Mouse (Mus musculus) spleen, postnatal 14 days (tissue): ENCODE data around the gene Cdc42bpb.

Experiments used
- DNase-seq, 2 experiments: peaks; one replicate each; pipeline ENCODE4 v3.0.0; 2021 to 2022; ENCODE audit warnings: low spot score in 2 of 2

The Cdc42bpb gene

DNA sequence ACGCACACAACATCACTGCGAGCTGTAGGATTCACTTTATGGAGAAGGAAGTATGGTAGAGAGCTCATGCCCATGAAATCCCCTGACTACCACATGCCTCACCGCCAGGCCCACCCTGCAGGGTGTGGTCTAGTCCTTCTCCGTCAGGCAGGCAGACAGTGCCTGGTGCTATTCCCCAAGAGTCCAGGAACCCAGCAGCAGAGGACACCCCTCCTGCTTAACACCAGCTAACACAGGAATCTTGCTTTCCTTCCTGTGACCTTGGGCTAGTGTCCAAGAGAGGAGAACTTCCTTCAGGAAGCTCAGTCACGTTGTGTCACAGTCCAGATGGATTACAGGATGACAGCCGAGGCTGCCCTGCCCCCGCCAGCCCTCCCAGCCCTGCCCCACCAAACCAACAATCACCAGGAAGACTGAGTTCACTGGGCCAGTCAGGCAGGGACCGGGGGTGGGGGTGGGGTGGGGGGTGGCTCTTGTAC lies 9.2 kb upstream of the Cdc42bpb start:
- no peak for DNase-seq

DNA sequence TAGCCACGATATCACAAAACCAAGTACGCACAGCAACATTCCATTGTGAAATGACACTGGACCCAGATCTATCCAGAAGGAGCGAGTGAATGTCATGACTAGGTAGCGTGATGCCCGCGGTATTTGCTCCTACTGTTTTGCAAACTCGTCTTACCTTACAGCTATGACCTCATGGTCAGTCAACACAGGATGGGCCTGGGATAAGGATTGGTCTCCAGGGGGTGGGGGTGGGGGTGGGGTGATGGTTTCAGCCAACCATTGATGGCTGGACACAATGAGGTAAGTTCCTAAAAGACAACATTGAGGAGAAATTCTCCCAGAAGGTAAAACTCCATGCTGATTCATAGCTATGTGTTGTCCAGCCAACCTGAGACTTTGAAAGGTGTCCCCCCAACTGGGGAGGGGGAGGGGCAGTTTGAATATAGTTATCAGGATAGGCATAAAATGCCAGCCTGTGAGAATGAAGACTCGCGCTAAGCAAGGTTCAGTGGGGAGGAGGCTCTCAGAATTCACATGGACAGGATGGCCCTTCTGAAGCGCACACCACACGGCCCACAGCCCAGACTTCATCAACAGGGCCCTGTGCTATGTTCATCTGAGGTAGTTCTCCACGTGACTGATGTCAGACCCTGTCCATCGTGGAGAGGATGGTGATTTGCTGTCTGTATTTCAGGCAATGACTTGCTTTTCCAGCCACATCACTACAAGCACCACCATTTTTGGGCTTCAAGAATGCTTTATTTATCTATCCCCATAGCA lies 8.5 kb upstream of the Cdc42bpb start:
- DNase-seq = no peak

DNA sequence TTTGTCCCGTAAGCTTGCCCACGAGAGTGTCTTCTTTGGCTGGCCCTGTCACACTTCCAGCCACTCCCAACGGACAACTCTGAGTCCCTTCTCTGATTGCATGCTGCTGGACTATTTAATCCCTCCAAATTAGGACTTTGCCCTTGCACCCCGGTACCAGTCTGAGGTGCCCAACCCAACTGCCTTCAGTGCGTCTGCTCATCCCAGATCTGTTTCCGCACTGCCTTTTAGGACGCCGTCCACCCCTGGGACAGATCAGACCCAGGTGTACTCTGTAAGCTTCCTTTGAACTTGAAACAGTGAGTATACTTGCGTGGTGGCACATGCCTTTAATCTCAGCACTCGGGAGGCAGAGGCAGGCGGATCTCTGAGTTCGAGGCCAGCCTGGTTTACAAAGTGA lies 1.3 kb upstream of the Cdc42bpb start:
- no peak for DNase-seq

DNA sequence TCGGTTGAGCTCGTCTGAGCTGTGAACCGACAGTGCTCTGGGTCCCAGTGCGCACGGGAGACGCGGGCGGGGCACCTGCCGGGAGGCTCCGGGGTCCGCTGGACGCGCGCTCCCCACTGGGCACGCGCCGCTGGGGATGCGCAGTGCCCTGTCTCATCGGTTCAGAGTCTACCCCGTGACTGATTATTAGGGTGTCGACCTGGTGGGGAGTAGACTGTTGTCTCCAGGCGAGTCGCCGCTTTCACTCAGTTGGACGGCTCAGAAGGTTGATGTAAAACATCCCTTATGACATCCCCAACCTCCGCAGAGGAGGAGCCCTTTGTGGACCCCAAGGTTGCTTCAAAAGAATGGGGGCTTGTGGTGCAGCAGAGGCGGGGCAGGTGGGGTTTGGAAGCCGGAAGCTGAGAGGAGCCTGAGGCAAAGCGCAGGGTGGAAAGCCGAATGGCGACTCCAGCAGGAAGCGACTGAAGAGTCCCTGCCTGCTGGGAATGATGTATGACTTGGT lies 520 bp upstream of the Cdc42bpb start:
- no peak for DNase-seq

DNA sequence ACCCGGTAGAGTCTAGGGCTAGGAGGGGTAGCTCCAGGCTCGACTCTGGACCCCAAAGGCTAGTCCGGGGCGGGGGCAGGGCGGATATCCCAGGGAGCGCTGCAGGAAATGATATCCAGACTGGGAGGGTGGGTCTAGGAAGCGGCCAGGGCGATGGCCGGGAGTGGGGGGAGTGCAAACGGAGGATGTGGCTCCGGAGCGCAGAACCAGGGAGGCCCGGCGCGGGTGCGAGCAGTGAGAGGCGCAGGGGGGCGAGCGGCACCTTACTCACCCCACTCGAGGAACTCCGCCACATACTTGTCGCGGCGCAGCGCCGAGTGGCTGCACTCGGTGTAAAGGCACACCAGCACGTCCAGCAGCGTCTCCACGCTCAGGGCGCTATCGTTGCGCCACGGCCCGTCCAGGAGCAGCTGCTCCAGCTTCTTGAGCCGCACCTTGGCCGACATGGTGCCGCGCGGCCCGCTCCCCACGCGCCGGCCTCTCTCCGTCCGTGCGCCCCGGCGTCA lies 639 bp downstream of the Cdc42bpb start:
- DNase-seq = no peak

DNA sequence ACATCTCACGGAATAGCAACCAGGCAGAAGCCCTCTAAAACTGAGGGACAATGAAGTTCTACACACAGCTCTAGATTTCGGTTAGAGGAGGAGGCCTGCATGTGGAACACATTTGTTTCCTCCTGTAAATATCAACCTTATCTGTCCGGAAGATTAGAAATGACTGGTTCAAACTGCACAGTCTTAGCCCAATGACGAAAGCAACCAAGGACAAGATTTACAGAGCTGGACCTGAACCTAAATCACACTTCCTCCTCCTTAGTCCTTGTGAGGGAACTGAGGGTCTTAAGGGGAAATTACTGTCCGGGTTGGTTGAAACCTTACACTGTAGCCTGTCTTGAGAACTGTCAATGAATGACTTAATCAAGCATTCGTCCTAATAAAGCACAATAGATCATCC lies 1.5 kb downstream of the Cdc42bpb start:
- DNase-seq = no peak

DNA sequence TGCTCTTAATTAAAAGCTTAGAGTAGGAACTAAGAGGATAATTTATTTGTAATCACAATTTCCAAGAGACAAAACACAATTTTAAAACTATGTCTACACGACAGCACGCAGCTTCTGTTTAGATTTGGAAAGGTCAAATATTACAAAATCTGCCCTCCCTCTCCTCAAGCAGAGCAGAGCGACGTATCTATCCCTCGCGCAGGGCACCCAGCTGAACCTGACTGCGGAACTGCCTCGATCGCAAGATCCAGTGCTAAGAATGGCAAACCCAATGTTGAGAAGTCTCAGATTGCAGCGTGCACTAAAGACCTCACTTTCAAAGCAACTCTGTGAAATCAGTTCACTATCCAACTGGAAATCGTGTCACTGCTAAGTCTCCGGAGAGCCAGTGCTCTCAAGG lies 2.0 kb downstream of the Cdc42bpb start:
- no peak for DNase-seq

DNA sequence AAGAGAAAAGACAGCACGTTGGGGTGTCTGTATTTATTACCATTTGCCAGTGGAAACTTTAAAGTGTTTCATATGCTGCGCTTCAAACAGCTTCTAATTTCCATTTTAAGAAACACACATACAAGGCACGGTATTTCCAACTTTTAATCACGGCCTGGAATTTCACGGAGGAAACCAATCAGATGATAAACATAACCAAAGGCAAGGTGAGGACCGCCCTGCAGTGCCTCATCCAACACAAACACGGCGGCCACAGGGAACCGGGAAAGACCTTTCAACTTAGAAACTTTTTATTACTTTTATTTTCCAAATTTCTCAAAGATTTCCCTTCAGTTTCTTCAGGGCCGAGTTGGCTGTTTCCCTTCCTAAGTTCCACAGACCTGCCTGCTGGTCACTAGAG lies 2.8 kb downstream of the Cdc42bpb start:
- DNase-seq = no peak

DNA sequence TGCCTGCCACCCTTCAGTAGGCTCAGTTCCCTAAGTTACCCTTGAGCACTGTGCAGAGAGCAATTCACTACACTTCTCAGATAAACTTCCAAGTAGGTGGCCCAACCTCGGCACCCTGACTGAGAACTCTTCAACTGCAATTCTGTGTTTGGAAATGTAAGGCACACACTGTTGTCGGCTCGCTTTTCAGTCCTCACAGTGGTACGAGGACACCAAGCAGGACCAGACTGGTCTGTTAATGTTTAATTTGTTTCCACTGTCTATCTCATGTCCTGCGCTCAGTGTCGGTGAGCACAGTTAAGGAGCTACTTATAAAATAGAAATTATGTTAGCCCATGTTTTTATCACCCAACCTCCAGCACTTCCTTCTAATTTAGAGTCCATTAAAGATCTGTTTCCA lies 4.1 kb downstream of the Cdc42bpb start:
- no peak for DNase-seq

DNA sequence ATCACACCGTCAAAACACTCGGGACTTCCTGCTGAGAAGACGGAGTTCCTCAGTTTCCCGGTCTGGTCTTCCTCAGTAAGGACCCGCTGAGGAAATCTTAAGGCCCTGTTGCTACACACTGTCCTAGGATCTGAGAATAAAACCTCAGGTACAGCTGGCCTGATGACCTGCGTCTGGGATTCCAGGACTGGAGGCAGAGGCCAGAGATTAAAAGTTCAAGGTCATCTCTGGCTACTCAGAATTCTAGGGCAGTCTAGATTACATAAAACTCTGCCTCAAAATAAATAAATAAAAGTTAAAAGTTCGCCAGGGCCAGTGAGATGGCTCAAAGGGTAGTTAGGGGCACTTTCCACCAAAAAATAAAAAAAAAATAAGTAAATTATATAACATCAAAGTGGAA lies 5.6 kb downstream of the Cdc42bpb start:
- DNase-seq = no peak

DNA sequence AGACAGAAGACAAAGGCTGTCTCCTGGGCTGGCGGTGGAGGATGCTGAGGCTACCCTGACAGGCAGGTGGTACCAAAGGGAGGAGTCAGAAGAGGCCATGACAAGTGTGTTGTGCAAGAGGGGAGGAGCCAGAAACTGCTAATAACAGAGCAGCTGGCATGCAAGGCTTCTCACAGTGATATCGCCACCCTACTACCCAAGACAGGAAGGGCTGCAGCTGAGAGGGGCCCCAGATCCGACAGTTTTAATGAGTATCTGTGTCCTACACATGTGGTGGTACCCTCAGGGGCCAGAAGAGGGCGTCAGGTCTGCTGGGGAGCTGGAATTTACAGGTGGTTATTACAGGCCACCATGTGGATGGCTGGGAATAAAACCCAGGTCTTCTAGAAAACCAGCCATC lies 7.3 kb downstream of the Cdc42bpb start:
- DNase-seq = no peak

DNA sequence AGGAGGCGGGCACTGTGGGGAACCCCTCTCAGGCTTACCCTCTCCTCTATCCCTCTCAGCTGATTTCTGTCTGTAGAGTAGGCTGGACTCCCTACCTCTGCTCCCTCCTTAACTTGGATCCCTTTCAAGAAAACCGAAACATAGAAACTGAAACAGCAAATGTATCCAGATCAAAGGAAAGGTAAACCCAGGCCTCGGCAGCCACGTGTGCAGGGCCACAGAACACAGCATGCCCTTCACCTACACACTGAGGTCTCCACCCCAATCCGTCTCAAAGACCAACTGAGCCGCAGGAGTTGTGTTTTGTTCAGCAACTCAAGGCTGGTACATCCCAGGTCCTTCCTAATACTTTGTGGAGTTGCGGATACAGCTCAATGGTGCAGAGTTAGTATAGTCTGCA lies 10.5 kb downstream of the Cdc42bpb start:
- DNase-seq = no peak

DNA sequence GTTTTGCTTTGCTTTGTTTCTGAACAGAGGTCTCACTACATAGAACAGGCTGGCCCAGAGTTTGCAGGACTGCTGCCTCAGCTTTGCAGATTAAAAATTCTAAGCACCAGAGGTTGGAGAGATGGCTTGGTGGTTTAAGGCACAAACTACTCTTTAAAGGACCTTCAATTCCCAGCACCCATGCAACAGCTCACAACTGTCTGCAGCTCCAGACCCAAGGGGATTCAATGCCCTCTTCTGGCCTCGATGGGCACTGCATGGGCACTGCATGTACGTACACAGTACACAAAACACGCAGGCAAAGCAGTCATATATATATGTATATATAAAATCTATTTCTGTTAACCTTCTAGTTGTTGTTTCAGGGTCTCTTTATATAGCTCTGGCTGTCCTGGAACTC lies 13.3 kb downstream of the Cdc42bpb start:
- no peak for DNase-seq

DNA sequence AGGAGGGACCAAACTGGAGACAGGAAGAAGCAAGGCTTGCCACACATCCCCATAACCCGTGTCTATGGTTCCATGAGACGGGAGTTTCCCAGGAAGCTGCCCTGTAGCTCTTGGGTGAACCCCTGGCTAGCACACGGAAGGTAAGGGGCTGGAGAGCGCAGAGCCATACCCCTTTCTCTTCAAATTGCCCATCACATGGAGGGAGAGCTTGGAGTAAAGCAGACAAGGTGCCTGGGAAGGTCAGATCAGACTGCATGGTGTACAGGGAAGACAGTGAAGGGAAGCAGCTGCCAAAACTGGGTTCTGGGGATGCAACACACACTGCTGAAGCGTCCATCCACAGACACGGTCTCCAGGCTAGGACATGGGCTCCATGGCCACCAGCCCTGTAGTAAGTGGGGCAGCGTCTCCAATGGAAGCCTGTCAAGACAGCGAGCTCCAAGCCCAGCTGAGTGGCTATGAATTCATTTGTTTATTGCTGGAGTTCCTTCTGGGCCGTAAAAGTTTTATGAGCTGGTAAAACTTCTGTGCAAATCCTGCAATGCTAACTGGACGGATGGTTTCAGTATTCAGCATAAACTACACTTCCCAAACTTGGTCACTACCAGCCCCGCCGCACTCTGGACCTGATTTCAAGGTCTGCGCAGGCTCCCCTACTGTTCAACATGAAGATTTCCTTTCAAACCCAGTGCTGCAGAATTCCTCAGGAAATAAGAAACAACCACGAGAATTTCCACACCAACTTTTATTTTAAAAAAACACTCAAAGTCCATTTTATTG lies 16.0 kb downstream of the Cdc42bpb start:
- no peak for DNase-seq

DNA sequence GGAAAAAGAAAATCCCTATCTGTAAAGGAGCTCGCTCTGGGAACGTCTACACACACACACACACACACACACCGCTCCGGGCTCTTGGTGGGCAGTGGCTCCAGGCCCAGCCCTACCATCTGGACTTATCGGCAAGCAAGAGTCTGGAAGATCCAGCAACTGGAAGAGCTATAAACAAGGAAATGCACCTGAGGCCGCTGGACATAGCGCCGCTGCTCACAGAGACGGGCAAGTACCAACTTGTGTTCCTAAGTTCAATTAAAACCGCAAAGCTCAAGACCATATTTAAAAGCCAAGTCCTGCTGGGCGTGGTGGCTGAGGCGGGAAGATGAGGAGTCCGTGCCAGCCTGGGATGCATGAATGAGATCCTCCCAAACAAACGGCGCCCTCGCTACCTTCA lies 16.8 kb downstream of the Cdc42bpb start:
- DNase-seq = no peak

DNA sequence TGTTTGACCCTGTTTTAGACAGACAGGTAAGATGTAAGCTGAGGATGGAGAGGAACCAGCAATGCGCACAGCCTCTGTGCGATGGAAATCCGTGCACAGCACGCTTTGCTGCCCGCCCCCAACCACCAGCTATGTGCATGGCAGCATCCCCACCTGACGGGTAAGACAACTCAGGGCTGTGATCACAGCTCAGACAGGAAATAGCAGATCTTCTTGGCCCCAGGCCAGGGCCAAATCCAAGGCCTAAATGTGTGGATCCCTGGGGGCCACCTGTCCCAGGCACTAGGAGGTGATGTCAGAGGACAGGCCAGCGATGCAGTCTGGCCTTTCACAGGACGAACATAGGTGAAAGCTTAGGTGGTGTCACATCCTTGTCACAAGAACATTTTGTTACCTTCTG lies 21.3 kb downstream of the Cdc42bpb start:
- no peak for DNase-seq

DNA sequence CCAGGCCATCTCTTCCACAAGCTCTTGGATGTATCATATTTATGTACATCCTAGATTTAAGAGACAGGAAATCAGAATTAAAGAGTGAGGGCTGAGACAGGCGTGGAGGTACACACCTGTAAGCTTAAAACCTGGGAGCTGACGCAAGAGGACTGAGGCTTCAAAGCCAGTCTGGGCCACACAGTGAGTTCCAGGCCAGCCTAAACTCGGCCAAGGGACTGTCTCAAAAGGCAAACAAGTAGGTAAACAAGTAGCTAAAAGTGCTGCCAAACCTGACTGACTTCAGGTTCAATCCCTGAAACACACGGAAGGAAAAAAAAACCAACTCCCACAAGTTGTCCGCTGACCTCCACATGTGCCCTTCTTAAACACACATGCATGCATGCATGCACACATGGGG lies 23.4 kb downstream of the Cdc42bpb start:
- no peak for DNase-seq

DNA sequence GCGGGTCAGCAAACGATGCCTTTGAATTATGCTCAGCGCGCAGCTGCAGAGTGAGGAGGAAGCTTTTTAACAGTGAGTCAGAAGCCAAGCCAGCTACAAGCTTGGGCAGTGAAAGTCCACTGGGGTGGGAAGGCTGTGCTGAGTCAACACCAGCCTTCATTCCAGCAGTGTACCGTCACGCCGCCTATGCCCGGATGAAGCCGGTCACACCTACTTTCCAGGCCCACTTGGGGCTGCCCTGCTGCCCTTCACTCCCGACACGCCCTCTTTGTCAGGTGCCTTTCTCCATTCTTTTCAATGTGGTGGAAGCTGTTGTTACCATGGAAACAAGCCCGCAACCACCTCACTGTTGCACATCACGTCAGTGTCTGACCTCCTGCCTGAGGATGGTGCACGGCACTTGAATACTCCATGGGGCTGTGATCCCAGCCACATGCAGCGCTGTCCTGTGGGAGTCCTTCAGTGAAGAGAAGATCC lies 24.0 kb downstream of the Cdc42bpb start:
- no peak for DNase-seq

DNA sequence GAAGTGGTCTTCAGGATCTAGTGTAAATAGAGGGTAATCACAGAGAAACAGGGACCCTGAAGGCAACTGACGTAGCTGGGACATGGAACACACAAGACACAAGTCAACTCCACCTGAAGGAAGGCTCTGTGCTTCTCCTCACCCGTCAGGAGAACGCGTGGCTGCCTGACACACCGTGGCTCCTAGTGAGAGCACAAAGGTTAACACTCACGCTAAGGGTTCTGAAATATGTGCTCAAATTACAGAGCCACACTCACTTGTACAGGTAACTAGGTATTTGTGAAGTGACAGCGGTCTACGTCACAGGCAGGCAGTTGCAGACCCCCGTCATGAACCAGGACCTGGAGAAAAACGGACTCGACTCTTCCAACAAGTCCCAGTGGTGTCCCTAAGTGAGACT lies 24.5 kb downstream of the Cdc42bpb start:
- no peak for DNase-seq

DNA sequence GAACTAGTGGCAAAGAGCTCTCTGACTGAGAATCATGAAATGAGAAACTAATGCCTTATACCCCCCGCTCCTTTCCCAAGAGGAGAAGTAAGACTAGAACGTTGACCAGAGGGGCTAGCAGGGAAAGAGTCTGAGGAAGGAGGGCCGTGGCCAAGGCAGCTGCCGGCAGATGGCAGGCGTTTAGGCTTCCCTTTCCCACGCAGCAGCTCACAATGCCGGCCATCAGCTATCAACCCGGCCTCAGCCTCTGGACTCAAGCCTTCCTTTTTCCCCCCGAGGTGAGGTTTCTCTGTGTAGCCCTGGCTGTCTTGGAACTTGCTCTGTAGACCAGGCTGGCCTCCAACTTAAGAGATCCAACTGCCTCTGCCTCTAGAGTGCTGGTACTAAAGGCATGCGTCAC lies 25.0 kb downstream of the Cdc42bpb start:
- no peak for DNase-seq

DNA sequence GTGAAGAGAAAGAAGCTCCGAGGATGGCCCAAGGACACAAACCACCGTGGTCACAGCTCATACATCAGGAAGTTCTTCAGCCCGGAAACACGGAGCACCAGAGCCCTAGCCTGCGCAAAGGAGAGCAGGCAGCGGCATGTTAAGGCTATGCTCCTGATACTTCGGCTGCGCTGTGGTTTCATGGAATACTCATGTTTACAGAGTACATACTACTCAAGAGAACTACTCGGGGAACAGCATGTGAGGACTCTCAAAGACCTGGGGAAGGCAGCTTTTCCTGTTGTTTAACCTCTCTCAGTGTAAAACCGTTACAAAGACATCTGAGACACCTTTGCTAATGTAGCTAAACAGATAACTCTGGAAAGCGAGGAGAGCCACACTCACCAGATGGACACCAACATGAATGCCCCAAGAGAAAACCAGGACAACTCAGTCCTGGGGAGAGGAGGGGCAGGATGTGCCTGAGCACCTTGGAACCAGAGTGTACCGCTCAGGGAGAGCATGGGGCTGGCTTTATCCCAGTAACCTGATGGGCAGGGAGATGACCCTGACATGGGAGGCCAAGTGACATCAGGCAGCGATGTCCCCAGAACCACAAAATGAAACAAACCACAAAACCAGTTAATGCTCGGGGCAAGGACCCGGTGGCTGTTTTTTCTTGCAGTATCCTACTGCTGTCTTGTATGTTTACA lies 27.8 kb downstream of the Cdc42bpb start:
- DNase-seq = no peak

DNA sequence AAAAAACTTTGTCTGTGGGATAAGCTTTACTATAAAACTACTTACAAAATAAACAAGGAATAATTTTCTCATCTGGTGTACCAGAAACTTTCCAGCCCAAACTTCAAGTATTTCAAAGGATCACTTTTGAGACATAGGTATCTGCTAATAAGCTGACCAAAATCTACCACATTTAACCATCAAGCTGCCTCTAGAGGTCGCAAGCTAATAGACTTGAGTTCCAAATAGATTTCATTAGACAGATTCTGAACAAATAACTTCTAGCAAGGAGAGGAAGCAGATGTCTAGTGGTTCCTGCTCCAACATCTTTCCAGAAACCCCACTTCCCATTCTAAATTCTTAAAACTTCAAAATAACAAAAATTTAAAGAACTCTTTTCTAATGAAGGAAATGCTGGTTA lies 33.6 kb downstream of the Cdc42bpb start:
- no peak for DNase-seq
